Mouse (Mus musculus) limb, embryonic 13.5 days (tissue): ENCODE measurements around the gene Rec8. TPM values are rescaled to one million over a fixed set of nuclear protein-coding genes. Genes with fewer than 3 reads are reported as not detected.

Source experiments
- ATAC-seq: fragments of 200-750 bp; cut with Nextera tagmentation; 2 replicates; pipeline ENCODE4 v1.8.0; 2017; ENCODE audit warnings: low read depth, moderate number of reproducible peaks, moderate TSS enrichment; ENCODE audit not compliant: low FRiP score
- H3K27ac ChIP-seq: fragments of 300-500 bp; sonication (generic); 2 replicates; pipeline ENCODE4 v1.5.1; 2015; ENCODE audit warnings: inconsistent platforms, mild to moderate bottlenecking, moderate library complexity
- H3K27me3 ChIP-seq: fragments of 300-500 bp; sonication (generic); 2 replicates; pipeline ENCODE4 v1.6.1; 2015; ENCODE audit warnings: mild to moderate bottlenecking, inconsistent platforms
- H3K36me3 ChIP-seq: fragments of 300-500 bp; sonication (generic); 2 replicates; pipeline ENCODE4 v1.6.1; 2015; ENCODE audit warnings: inconsistent platforms, mild to moderate bottlenecking, moderate library complexity
- H3K4me1 ChIP-seq: fragments of 300-500 bp; sonication (generic); 2 replicates; pipeline ENCODE4 v1.6.1; 2015; ENCODE audit warnings: inconsistent platforms
- H3K4me2 ChIP-seq: fragments of 300-500 bp; sonication (generic); replicated peaks from 2 replicates; pipeline ENCODE4 v1.6.1; 2015; ENCODE audit warnings: inconsistent platforms, mild to moderate bottlenecking, moderate library complexity
- H3K4me3 ChIP-seq: fragments of 300-500 bp; sonication (generic); 2 replicates; pipeline ENCODE4 v1.5.1; 2015; ENCODE audit warnings: moderate library complexity, mild to moderate bottlenecking, inconsistent platforms
- H3K9ac ChIP-seq: fragments of 300-500 bp; sonication (generic); 2 replicates; pipeline ENCODE4 v1.6.1; 2015; ENCODE audit warnings: mild to moderate bottlenecking, inconsistent platforms
- H3K9me3 ChIP-seq: fragments of 300-500 bp; sonication (generic); 2 replicates; pipeline ENCODE4 v1.6.1; 2016; ENCODE audit warnings: inconsistent platforms
- WGBS: fragments of 180-500 bp; shearing (Covaris S2); methylation state at CpG from one replicate; pipeline ENCODE4 v1.1.7; 2015; 5-methylcytosine and 5-hydroxymethylcytosine counted together
- polyA plus RNA-seq: library from polyadenylated mRNA; unstranded; fragments of >200 nt; fragmentation: Nextera tagmentation; extraction: Ambion mirVana; gene quantifications from 2 replicates; pipeline ENCODE4 v1.2.1, GENCODE M21; 2015

Rec8 gene
- polyA plus RNA-seq, 1 experiment from 2014 or later = 7.0 TPM

DNA sequence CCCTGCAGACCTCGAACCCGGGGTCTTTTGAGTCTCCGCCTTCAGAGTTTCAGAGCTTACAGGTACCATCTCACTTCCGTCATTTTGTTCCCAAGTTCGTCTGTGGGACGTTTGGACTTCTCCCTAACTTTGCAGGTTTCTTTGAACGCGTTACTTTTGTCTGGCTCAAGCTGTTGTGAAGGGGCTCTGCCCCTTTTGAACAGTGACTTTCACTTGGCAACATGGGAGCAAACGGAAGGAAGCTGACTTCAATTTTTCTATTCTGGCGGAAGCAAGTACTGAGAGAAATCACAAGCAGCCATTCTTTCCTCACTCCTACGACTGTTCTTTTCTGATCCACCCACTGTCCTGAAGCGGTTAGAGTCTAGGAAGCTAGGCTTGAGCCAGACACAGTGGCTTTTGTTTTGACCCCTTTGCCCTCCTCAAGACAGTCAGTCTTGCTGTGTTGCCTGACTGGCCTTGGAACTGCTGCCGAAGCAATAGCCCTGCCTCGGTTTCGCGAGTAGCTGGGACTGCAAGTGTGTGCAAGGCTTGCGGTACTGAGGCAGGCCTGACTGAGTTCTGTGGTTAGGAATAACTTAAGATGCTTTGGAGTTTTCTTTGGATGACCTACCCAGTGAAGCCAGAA lies 26.5 kb downstream of the Rec8 start:
- H3K27me3 ChIP-seq = no peaks in the 10 kb centered on the region
- 0 out of 2 replicates have a peak overlapping the region, but pooled peaks have one; percentile 6 for H3K27ac ChIP-seq
- peak overlapping the region; percentile 96 for H3K4me3 ChIP-seq
- H3K36me3 ChIP-seq = peaks cover 38% of the 10 kb centered on the region
- ATAC-seq = no peak
- H3K4me2 ChIP-seq = peak overlapping the region; percentile 87
- H3K4me1 ChIP-seq = peaks cover 29% of the 10 kb centered on the region
- peak overlapping the region; percentile 94 for H3K9ac ChIP-seq
- WGBS = 32% methylated on average over 17 of the region's 17 CpGs
- no peaks in the 10 kb centered on the region for H3K9me3 ChIP-seq

DNA sequence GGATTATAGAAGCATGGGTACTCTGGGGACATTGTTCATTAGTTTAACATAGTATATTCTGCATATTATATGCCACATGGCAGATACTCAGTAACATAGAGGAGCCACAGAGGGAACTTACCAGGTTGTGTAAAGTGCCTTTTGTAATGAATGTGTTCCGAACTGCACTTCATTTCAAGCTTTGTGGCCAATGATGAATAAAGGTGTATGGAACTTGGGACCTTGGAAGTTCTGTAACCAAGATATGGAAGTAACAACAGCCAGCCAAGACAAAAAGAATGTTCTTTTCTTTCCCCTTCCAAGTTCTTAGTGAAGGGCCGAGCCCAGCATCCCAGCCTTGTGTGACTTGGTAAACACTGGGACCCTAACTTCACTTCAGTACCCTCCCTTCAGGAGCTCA lies 32.0 kb downstream of the Rec8 start, which contains the start of gene Tssk4:
Tssk4 (plus strand) TSS at position 301 of the 400 bp plus-strand sequence.
- Histone ChIP-seq H3K9me3 (no peaks in the 10 kb centered on the region), H3K9ac (no peak within 1 kb of the TSS), H3K36me3 (peaks cover 17% of the 10 kb centered on the region), H3K4me2 (no peak within 1 kb of the TSS), H3K4me1 (peaks cover 5% of the 10 kb centered on the region), H3K4me3 (no peak within 1 kb of the TSS), H3K27ac (no peak within 1 kb of the TSS), H3K27me3 (no peaks in the 10 kb centered on the region)
- no peak for ATAC-seq
- WGBS = 93% methylated on average over 2 of the region's 2 CpGs

DNA sequence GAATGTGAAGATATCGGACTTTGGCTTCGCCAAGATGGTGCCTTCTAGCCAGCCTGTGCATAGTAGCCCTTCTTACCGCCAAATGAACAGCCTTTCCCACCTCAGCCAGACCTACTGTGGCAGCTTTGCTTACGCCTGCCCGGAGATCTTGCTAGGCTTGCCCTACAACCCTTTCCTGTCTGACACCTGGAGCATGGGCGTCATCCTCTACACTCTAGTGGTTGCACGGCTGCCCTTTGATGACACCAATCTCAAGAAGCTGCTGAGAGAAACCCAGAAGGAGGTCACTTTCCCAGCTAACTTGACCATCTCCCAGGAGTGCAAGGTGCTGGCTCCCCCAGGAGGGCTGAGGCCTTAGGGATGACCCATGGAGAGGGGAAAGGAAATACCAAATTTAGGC lies 33.7 kb downstream of the Rec8 start:
- Histone ChIP-seq H3K9ac (no peak overlapping the region), H3K4me2 (no peak overlapping the region), H3K27me3 (no peaks in the 10 kb centered on the region), H3K36me3 (peaks cover 10% of the 10 kb centered on the region), H3K4me3 (no peak overlapping the region), H3K27ac (no peak overlapping the region), H3K9me3 (no peaks in the 10 kb centered on the region), H3K4me1 (no peaks in the 10 kb centered on the region)
- WGBS = 88% methylated on average over 7 of the region's 7 CpGs
- no peak for ATAC-seq

DNA sequence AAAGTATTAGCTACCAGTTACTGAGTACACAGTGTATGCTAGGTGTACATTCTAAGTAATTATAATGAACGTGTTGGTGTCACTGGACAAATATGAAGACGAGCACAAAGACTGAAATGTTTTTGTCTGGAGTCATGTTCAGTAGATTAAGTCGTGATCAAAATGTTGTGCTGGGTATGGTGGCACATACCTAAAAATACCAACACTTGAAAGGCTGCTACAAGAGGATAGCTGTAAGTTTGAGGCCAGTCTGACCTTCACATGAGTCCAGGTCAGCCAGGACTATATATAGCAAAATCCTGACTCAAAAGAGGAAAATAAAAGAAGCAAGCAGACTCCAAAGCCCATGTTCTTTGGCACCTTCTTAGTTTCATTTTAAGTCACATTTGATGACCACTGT lies 39.1 kb downstream of the Rec8 start:
- Histone ChIP-seq H3K36me3 (peaks cover 29% of the 10 kb centered on the region), H3K4me2 (no peak overlapping the region), H3K9ac (no peak overlapping the region), H3K4me1 (peaks cover 18% of the 10 kb centered on the region), H3K4me3 (no peak overlapping the region), H3K27ac (no peak overlapping the region), H3K27me3 (no peaks in the 10 kb centered on the region), H3K9me3 (no peaks in the 10 kb centered on the region)
- no peak for ATAC-seq
- WGBS = 87% methylated on average over 3 of the region's 3 CpGs

DNA sequence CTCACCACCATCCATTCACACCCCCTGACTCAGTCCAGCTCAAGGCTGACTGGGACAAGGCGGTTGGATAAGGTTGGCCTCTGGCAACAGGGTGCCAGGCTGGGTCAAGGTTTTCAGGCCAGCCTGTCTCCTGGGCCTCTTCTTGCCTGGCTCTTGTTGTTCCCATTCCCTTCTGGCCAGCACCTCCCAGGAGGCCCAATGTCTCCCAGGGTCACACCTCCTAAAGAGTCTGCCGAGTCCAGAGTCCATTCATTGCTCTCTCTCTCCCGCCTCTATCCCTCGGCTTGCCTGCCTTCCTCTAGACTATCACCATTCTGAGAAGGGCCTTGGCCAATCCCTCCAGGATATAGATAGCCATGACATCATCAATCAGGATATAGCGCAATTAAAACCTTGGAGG lies 40.2 kb downstream of the Rec8 start:
- Histone ChIP-seq H3K4me1 (peaks cover 18% of the 10 kb centered on the region), H3K27ac (no peak overlapping the region), H3K9me3 (no peaks in the 10 kb centered on the region), H3K27me3 (no peaks in the 10 kb centered on the region), H3K4me3 (no peak overlapping the region), H3K36me3 (peaks cover 37% of the 10 kb centered on the region), H3K9ac (no peak overlapping the region), H3K4me2 (no peak overlapping the region)
- 88% methylated on average over 5 of the region's 5 CpGs for WGBS
- no peak for ATAC-seq

DNA sequence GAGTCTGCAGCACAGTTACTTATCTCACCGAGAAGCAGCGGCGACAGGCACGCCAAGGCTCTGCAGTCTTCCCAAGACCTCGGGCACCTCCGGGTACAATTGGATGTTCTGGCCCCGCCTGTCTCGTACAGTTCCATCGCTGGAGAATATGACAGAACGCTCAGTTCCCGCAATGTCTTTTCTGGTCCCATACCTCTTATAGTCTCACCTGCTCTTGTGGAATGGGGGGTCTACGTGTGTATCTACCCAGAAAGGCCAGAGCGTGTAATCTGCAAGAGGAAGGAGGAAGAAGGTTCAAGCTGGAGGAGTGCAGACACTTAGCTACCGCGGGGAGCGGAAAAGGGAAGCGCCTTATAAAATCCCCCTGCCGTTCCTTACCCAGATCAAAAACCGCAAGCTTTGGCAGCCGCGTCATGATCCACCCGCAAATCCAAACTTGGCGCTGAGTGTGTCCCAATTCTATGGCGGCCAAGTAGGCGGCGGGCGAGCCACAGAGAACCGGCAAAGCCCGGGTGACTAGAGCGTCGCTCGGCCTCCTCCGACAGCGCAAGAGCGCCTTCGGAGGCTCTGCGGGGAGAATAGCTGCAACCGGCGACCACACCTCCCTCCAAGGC lies 42.2 kb downstream of the Rec8 start, which contains the start of gene Mdp1:
Mdp1 (minus strand) TSS at position 549 of the 614 bp plus-strand sequence.
- ATAC-seq = peak; percentile 92
- peak within 1 kb of the TSS; percentile 66 for H3K4me2 ChIP-seq
- peak within 1 kb of the TSS; percentile 65 for H3K4me3 ChIP-seq
- H3K27ac ChIP-seq = peak within 1 kb of the TSS; percentile 66
- H3K9ac ChIP-seq = peak within 1 kb of the TSS; percentile 78
- H3K9me3 ChIP-seq = no peaks in the 10 kb centered on the region
- peaks cover 18% of the 10 kb centered on the region for H3K4me1 ChIP-seq
- peaks cover 46% of the 10 kb centered on the region for H3K36me3 ChIP-seq
- H3K27me3 ChIP-seq = no peaks in the 10 kb centered on the region
- WGBS = under 1% methylated on average over 39 of the region's 39 CpGs

DNA sequence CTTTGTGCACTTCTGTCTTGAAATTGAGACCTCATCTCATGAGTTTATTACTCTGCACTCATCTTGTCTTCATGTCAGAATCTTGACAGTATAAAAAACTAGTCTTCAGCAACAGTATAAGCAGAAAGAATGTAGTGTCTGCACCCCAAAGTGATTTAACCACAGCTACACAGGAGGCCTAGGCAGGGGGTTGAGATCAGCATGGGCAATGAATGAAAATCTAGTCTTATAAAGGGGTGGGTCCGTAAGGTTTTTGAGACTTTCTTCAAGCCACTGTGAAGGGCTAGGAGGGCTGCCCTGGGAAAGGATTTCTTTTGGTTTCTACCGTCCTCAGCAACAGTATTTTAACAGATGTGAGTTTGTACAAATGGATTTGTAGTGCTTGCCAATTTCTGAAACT lies 42.8 kb downstream of the Rec8 start:
- Histone ChIP-seq H3K4me3 (peak overlapping the region; percentile 65), H3K27ac (peak overlapping the region; percentile 66; the same call in 1 of the 2 replicates), H3K4me2 (peak overlapping the region; percentile 66), H3K9ac (peak overlapping the region; percentile 35; the same call in 1 of the 2 replicates), H3K36me3 (peaks cover 48% of the 10 kb centered on the region), H3K9me3 (no peaks in the 10 kb centered on the region), H3K27me3 (no peaks in the 10 kb centered on the region), H3K4me1 (peaks cover 18% of the 10 kb centered on the region)
- peak; percentile 43; the same call in 1 of the 2 replicates for ATAC-seq
- whole genome bisulfite sequencing = 43% methylated on average over 2 of the region's 2 CpGs

DNA sequence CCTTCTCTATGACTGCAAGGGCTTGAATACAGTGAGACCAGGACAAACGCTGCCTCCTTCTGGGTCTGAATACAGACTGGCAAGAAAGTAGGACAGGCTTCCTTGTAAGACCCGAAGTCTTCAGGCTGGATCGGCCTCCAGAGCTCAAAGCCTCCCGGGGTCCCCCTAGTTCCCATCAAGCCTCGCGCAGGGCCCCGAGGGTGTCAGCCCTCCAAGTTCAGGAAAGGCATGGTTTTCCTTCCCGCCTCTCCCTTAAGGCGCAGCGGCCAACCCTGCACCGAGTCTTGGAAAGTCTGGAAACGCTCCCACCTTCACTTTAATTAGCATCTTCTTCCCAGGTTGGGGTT lies 53.6 kb downstream of the Rec8 start:
- peak overlapping the region; percentile 94 for H3K4me2 ChIP-seq
- WGBS = under 1% methylated on average over 12 of the region's 12 CpGs
- H3K4me3 ChIP-seq = peak overlapping the region; percentile 87

DNA sequence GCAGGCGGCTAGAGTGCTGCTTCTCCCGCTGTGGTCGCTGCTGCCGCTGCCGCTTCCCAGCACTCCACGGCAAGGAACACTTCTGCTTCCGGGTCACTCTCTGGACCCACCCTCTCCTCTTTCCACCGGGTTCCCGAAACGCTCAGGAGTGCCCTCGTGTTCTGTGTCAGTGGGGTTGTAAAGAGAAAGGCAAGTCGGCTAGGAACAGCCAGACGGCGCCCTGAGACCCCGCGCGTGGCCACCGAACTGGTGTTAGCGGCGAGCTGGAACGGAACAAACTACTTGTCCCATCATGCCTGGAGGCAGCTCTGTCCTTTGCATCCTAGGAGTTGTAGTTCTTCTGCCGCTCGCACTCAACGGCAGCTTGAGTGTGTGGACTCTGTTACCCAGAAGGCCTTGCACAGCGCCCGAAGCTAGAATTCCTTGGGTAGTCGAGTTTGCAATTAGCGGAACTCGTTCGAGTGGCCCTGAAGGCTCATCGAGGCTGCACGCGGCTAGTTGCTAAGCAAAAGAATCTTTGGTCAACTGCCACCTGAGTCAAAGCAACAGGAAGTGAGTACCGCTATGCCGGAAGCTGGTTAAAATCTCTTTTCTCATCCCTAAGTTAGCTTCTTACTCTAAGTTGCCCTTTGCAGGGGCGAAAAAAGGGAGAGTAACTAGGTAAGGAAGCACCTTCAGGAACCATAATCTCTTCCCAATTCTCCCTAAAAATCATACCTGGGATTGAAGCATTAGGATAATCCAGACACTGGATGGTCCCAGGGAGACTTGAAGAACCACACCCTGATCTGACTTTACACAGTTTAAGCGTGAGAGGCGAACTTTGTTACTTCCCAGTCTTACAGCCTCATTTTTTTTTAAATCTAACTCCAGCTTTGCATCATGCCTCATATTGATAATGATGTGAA lies 54.2 kb downstream of the Rec8 start, which contains the start of the genes Gmpr2 and Nedd8:
Gmpr2 (plus strand) TSS at position 109 of the 908 bp plus-strand sequence.
Nedd8 (minus strand) TSS at position 292 of the 908 bp plus-strand sequence.
- under 1% methylated on average over 38 of the region's 38 CpGs for WGBS
- Histone ChIP-seq H3K27me3 (no peaks in the 10 kb centered on the region), H3K36me3 (peaks cover 34% of the 10 kb centered on the region), H3K9me3 (no peaks in the 10 kb centered on the region), H3K27ac (peak within 1 kb of the TSS; percentile 91), H3K4me1 (peaks cover 17% of the 10 kb centered on the region), H3K4me2 (peak within 1 kb of the TSS; percentile 94), H3K4me3 (peak within 1 kb of the TSS; percentile 87), H3K9ac (peak within 1 kb of the TSS; percentile 91)
- ATAC-seq = peak; percentile 98

More for the DNA sequence above, 53.6 kb downstream of the Rec8 start:
- peak; percentile 55 for ATAC-seq
- Histone ChIP-seq H3K27ac (peak overlapping the region; percentile 91), H3K9ac (peak overlapping the region; percentile 91), H3K36me3 (peaks cover 33% of the 10 kb centered on the region), H3K4me1 (peaks cover 17% of the 10 kb centered on the region), H3K9me3 (no peaks in the 10 kb centered on the region), H3K27me3 (no peaks in the 10 kb centered on the region)

DNA sequence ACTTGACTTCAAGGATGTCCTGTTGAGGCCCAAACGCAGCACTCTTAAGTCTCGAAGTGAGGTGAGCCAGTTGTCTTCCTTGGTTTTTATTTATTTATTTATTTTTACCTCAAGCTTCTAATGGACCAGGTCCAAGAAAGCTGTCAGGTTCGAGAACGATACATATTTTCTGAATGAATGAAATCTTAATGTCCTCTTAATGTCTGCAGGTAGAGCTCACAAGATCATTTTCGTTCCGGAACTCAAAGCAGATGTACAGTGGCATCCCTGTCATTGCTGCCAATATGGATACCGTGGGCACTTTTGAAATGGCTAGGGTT lies 54.9 kb downstream of the Rec8 start:
- no peak for ATAC-seq
- peak overlapping the region; percentile 91; the same call in 1 of the 2 replicates for H3K27ac ChIP-seq
- peak overlapping the region; percentile 94 for H3K4me2 ChIP-seq
- peak overlapping the region; percentile 87 for H3K4me3 ChIP-seq
- peaks cover 40% of the 10 kb centered on the region for H3K36me3 ChIP-seq
- H3K4me1 ChIP-seq = peaks cover 17% of the 10 kb centered on the region
- 79% methylated on average over 7 of the region's 7 CpGs for WGBS
- no peaks in the 10 kb centered on the region for H3K27me3 ChIP-seq
- H3K9ac ChIP-seq = peak overlapping the region; percentile 91
- no peaks in the 10 kb centered on the region for H3K9me3 ChIP-seq
